Mouse (Mus musculus): ENCODE data around the gene Gnao1.

Gene Gnao1

GRCm38 (mm10) chr8:93941636-93942054, 131.9 kb downstream of the Gnao1 start:
- DNase-seq (ENCODE audit: extremely low read depth, low read depth): no peak

- no peak for DNase-seq (ENCODE audit: extremely low read depth, low read depth)
Measured at GRCm38 (mm10) chr8:93945781-93946180, 136.0 kb downstream of the Gnao1 start.

GRCm38 (mm10) chr8:93946397-93946796, 136.6 kb downstream of the Gnao1 start:
- no peak for DNase-seq (ENCODE audit: extremely low read depth, low read depth)

GRCm38 (mm10) chr8:93950133-93950532, 140.4 kb downstream of the Gnao1 start:
- no peak for DNase-seq (ENCODE audit: extremely low read depth, low read depth)

- no peak for DNase-seq (ENCODE audit: extremely low read depth, low read depth)
Measured at GRCm38 (mm10) chr8:93952511-93952910, 142.7 kb downstream of the Gnao1 start.

- no peak for DNase-seq (ENCODE audit: extremely low read depth, low read depth)
Measured at GRCm38 (mm10) chr8:93958402-93958801, 148.6 kb downstream of the Gnao1 start.

GRCm38 (mm10) chr8:93960909-93961308, 151.1 kb downstream of the Gnao1 start:
- DNase-seq (ENCODE audit: extremely low read depth, low read depth): no peak

- DNase-seq (ENCODE audit: extremely low read depth, low read depth): no peak
Measured at GRCm38 (mm10) chr8:93968293-93968692, 158.5 kb downstream of the Gnao1 start.

GRCm38 (mm10) chr8:93969626-93970340, 160.0 kb downstream of the Gnao1 start:
- no peak for DNase-seq (ENCODE audit: extremely low read depth, low read depth)

- no peak for DNase-seq (ENCODE audit: extremely low read depth, low read depth)
Measured at GRCm38 (mm10) chr8:93971451-93971850, 161.7 kb downstream of the Gnao1 start.

- no peak for DNase-seq (ENCODE audit: extremely low read depth, low read depth)
Measured at GRCm38 (mm10) chr8:93972211-93972610, 162.4 kb downstream of the Gnao1 start.

- DNase-seq (ENCODE audit: extremely low read depth, low read depth): no peak
Measured at GRCm38 (mm10) chr8:93972971-93973734, 163.4 kb downstream of the Gnao1 start.

GRCm38 (mm10) chr8:93973831-93974375, 164.1 kb downstream of the Gnao1 start:
- DNase-seq (ENCODE audit: extremely low read depth, low read depth): no peak

GRCm38 (mm10) chr8:93974602-93975186, 164.9 kb downstream of the Gnao1 start:
- no peak for DNase-seq (ENCODE audit: extremely low read depth, low read depth)

GRCm38 (mm10) chr8:93975358-93975757, 165.6 kb downstream of the Gnao1 start:
- DNase-seq (ENCODE audit: extremely low read depth, low read depth): no peak

- no peak for DNase-seq (ENCODE audit: extremely low read depth, low read depth)
Measured at GRCm38 (mm10) chr8:93976446-93977211, 166.9 kb downstream of the Gnao1 start.

- no peak for DNase-seq (ENCODE audit: extremely low read depth, low read depth)
Measured at GRCm38 (mm10) chr8:93980141-93980540, 170.4 kb downstream of the Gnao1 start.

- DNase-seq (ENCODE audit: extremely low read depth, low read depth): no peak
Measured at GRCm38 (mm10) chr8:93981679-93982215, 172.0 kb downstream of the Gnao1 start.

GRCm38 (mm10) chr8:93983827-93984226, 174.1 kb downstream of the Gnao1 start:
- no peak for DNase-seq (ENCODE audit: extremely low read depth, low read depth)

- no peak for DNase-seq (ENCODE audit: extremely low read depth, low read depth)
Measured at GRCm38 (mm10) chr8:93984731-93985130, 175.0 kb downstream of the Gnao1 start.

- no peak for DNase-seq (ENCODE audit: extremely low read depth, low read depth)
Measured at GRCm38 (mm10) chr8:93989739-93990138, 180.0 kb downstream of the Gnao1 start.

All from MEL-GATA-1-ER (cell line).